Mouse (Mus musculus) hindbrain, embryonic 13.5 days (tissue): ENCODE measurements around the gene Vps13a. TPM values are rescaled to one million over a fixed set of nuclear protein-coding genes. Genes with fewer than 3 reads are reported as not detected.
"Not testable (repeated sequence)": the region's sequence is repeated elsewhere in the genome, so short reads cannot be mapped to it uniquely, and the experiment has no call there.

ENCODE experiments used
- ATAC-seq: fragments of 200-750 bp; cut with Nextera tagmentation; 2 replicates; pipeline ENCODE4 v1.8.0; 2017; ENCODE audit warnings: moderate TSS enrichment; ENCODE audit not compliant: low FRiP score
- H3K27ac ChIP-seq: fragments of 300-500 bp; sonication (generic); 2 replicates; pipeline ENCODE4 v1.5.1; 2015; ENCODE audit warnings: inconsistent platforms, mild to moderate bottlenecking, moderate library complexity
- H3K27me3 ChIP-seq: fragments of 300-500 bp; sonication (generic); 2 replicates; pipeline ENCODE4 v1.6.1; 2015; ENCODE audit warnings: mild to moderate bottlenecking, inconsistent platforms
- H3K36me3 ChIP-seq: fragments of 300-500 bp; sonication (generic); 2 replicates; pipeline ENCODE4 v1.6.1; 2015; ENCODE audit warnings: mild to moderate bottlenecking, inconsistent platforms
- H3K4me1 ChIP-seq: fragments of 300-500 bp; sonication (generic); replicated peaks from 2 replicates; pipeline ENCODE4 v1.6.1; 2015; ENCODE audit warnings: inconsistent platforms
- H3K4me2 ChIP-seq: fragments of 300-500 bp; sonication (generic); 2 replicates; pipeline ENCODE4 v1.6.1; 2015; ENCODE audit warnings: inconsistent platforms, mild to moderate bottlenecking, moderate library complexity
- H3K4me3 ChIP-seq: fragments of 300-500 bp; sonication (generic); 2 replicates; pipeline ENCODE4 v1.5.1; 2015; ENCODE audit warnings: mild to moderate bottlenecking, inconsistent platforms
- H3K9ac ChIP-seq: fragments of 300-500 bp; sonication (generic); 2 replicates; pipeline ENCODE4 v1.6.1; 2015; ENCODE audit warnings: mild to moderate bottlenecking, inconsistent platforms
- H3K9me3 ChIP-seq: fragments of 300-500 bp; sonication (generic); 2 replicates; pipeline ENCODE4 v1.6.1; 2016; ENCODE audit warnings: inconsistent platforms
- WGBS: fragments of 180-500 bp; shearing (Covaris S2); methylation state at CpG from one replicate; pipeline ENCODE4 v1.1.7; 2015; 5-methylcytosine and 5-hydroxymethylcytosine counted together
- polyA plus RNA-seq: library from polyadenylated mRNA; unstranded; fragments of >200 nt; fragmentation: Nextera tagmentation; extraction: Ambion mirVana; gene quantifications from 2 replicates; pipeline ENCODE4 v1.2.1, GENCODE M21; 2015

Gene Vps13a
- polyA plus RNA-seq, 1 experiment from 2014 or later: 7.6 TPM

GRCm38 (mm10) chr19:16784879-16785278 is 4.1 kb upstream of the Vps13a start:
- H3K9me3 ChIP-seq: no peaks in the 10 kb centered on the region
- 21% methylated on average over 3 of the region's 3 CpGs for WGBS
- ATAC-seq: no peak
- no peak overlapping the region for H3K9ac ChIP-seq
- no peaks in the 10 kb centered on the region for H3K36me3 ChIP-seq
- H3K4me1 ChIP-seq: peaks cover 9% of the 10 kb centered on the region
- H3K27me3 ChIP-seq: peaks cover 16% of the 10 kb centered on the region
- H3K4me3 ChIP-seq: no peak overlapping the region
- no peak overlapping the region for H3K4me2 ChIP-seq
- H3K27ac ChIP-seq: no peak overlapping the region

- ATAC-seq: no peak
- WGBS: 15% methylated on average over 10 of the region's 10 CpGs
- peak overlapping the region; percentile 30 for H3K9ac ChIP-seq
These were observed 780 bp upstream of the Vps13a start for GRCm38 (mm10) chr19:16781406-16782019.

DNA sequence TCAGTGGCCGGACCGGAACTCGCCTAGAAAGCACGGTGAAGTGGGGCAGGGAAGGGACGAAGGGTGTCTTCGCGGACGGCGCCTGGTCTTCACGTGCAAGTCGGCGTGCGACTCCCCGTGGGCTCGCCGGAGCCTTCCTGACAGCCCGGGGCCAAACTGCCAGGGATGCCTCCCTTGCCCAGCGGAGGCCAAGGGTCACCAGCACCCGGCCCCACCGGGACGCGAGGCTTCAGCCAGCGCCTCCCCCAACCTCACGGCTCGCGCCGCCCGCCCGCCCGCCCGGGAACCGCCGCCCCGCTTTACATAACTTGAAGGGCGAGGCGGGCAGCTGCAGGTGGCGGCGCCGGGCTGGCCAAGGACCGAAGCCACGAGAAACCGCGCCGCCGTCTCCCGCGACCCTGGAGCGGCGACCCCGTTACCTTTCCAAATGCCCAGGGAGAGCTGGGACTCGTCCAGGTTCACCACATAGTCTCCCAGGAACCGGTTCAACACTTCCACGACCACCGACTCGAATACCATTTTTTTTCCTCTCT is 416 bp downstream of the Vps13a start:
- under 1% methylated on average over 55 of the region's 55 CpGs for WGBS
- ATAC-seq: peak; percentile 76
- H3K27me3 ChIP-seq: peaks cover 24% of the 10 kb centered on the region
- H3K27ac ChIP-seq: no peak overlapping the region
- peak overlapping the region; percentile 69 for H3K4me3 ChIP-seq
- H3K36me3 ChIP-seq: no peaks in the 10 kb centered on the region
- peak overlapping the region; percentile 97 for H3K4me2 ChIP-seq
- no peaks in the 10 kb centered on the region for H3K9me3 ChIP-seq
- peaks cover 11% of the 10 kb centered on the region for H3K4me1 ChIP-seq
- H3K9ac ChIP-seq: peak overlapping the region; percentile 73

More at GRCm38 (mm10) chr19:16781406-16782019, 780 bp upstream of the Vps13a start:
- no peaks in the 10 kb centered on the region for H3K9me3 ChIP-seq
- peaks cover 11% of the 10 kb centered on the region for H3K4me1 ChIP-seq
- H3K4me2 ChIP-seq: peak overlapping the region; percentile 97
- H3K4me3 ChIP-seq: peak overlapping the region; percentile 69
- peaks cover 24% of the 10 kb centered on the region for H3K27me3 ChIP-seq
- no peaks in the 10 kb centered on the region for H3K36me3 ChIP-seq
- no peak overlapping the region for H3K27ac ChIP-seq

GRCm38 (mm10) chr19:16779786-16780185 is 947 bp downstream of the Vps13a start:
- H3K4me2 ChIP-seq: peak overlapping the region; percentile 97
- H3K36me3 ChIP-seq: no peaks in the 10 kb centered on the region
- H3K4me3 ChIP-seq: peak overlapping the region; percentile 69
- WGBS: 24% methylated on average over 8 of the region's 8 CpGs
- H3K4me1 ChIP-seq: peaks cover 11% of the 10 kb centered on the region
- no peak for ATAC-seq
- peaks cover 24% of the 10 kb centered on the region for H3K27me3 ChIP-seq
- H3K9ac ChIP-seq: peak overlapping the region; percentile 73
- H3K9me3 ChIP-seq: no peaks in the 10 kb centered on the region
- no peak overlapping the region for H3K27ac ChIP-seq

DNA sequence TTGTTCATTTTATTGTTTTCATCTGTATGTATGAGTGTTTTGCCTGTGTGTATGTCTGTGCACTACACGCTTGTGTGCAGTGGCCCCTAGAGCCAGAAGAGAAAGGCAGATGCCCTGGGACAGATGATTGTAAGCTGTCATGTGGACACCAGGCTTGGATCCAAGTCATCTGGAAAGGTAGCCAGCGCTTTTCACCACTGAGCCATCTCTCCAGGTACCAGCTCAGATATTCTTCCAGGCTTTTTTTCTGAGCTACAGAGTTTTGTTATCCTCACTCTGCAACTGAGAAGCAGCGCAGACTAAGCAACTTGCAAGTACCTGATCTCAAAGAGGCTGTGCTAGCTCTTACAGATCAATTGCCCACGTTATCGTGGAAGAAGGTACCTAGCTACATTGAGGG is 1.5 kb downstream of the Vps13a start:
- Histone ChIP-seq H3K27ac (no peak overlapping the region), H3K4me2 (no peak overlapping the region), H3K4me3 (no peak overlapping the region), H3K9me3 (no peaks in the 10 kb centered on the region), H3K4me1 (peaks cover 11% of the 10 kb centered on the region), H3K9ac (no peak overlapping the region), H3K27me3 (peaks cover 24% of the 10 kb centered on the region), H3K36me3 (no peaks in the 10 kb centered on the region)
- WGBS: 73% methylated on average over 5 of the region's 5 CpGs
- ATAC-seq: no peak

DNA sequence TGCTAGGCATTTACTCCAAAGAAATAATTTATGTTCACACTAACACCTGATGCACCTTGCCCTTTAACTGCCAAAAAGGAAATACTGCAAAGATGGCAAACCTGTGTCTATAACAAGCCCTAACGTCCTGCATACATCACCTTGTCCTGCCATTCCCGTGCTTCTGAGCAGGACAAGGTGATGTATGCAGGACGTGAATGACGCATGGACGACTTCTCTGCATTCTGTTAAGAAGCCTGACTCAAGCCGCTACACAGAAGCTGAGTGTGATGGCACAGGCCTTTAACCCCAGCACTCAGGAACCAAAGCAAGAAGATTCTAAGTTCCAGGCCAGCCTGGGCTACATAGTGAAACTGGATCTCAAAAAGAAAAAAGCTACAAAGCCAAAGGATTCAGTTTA is 2.2 kb downstream of the Vps13a start:
- H3K4me3 ChIP-seq: no peak overlapping the region
- H3K4me1 ChIP-seq: peaks cover 11% of the 10 kb centered on the region
- peaks cover 24% of the 10 kb centered on the region for H3K27me3 ChIP-seq
- WGBS: 74% methylated on average over 6 of the region's 6 CpGs
- no peaks in the 10 kb centered on the region for H3K36me3 ChIP-seq
- ATAC-seq: no peak
- no peaks in the 10 kb centered on the region for H3K9me3 ChIP-seq
- no peak overlapping the region for H3K4me2 ChIP-seq
- H3K9ac ChIP-seq: no peak overlapping the region
- no peak overlapping the region for H3K27ac ChIP-seq

GRCm38 (mm10) chr19:16777901-16778300 is 2.8 kb downstream of the Vps13a start:
- Histone ChIP-seq H3K4me3 (no peak overlapping the region), H3K4me2 (no peak overlapping the region), H3K27me3 (peaks cover 24% of the 10 kb centered on the region), H3K27ac (no peak overlapping the region), H3K9me3 (no peaks in the 10 kb centered on the region), H3K9ac (no peak overlapping the region), H3K4me1 (peaks cover 11% of the 10 kb centered on the region), H3K36me3 (no peaks in the 10 kb centered on the region)
- WGBS: 80% methylated on average over 3 of the region's 3 CpGs
- ATAC-seq: no peak

GRCm38 (mm10) chr19:16777391-16777790 is 3.3 kb downstream of the Vps13a start:
- not testable (repeated sequence) for H3K4me2 ChIP-seq, ATAC-seq, H3K36me3 ChIP-seq, H3K4me3 ChIP-seq, H3K9ac ChIP-seq, H3K9me3 ChIP-seq, H3K27ac ChIP-seq
- Histone ChIP-seq H3K4me1 (peaks cover 11% of the 10 kb centered on the region), H3K27me3 (peaks cover 18% of the 10 kb centered on the region)

GRCm38 (mm10) chr19:16773237-16774016 is 7.3 kb downstream of the Vps13a start:
- ATAC-seq: no peak
- no peaks in the 10 kb centered on the region for H3K36me3 ChIP-seq
- no peak overlapping the region for H3K27ac ChIP-seq
- no peaks in the 10 kb centered on the region; the same call in 1 of the 2 replicates for H3K27me3 ChIP-seq
- no peak overlapping the region for H3K9ac ChIP-seq
- no peak overlapping the region for H3K4me3 ChIP-seq
- H3K4me1 ChIP-seq: no peaks in the 10 kb centered on the region
- WGBS: 76% methylated on average over 11 of the region's 11 CpGs
- no peak overlapping the region for H3K4me2 ChIP-seq
- H3K9me3 ChIP-seq: no peaks in the 10 kb centered on the region

- Histone ChIP-seq H3K27me3 (no peaks in the 10 kb centered on the region), H3K9me3 (no peaks in the 10 kb centered on the region), H3K4me2 (no peak overlapping the region), H3K4me1 (no peaks in the 10 kb centered on the region), H3K4me3 (no peak overlapping the region), H3K36me3 (no peaks in the 10 kb centered on the region), H3K27ac (no peak overlapping the region), H3K9ac (no peak overlapping the region)
- ATAC-seq: no peak
- 87% methylated on average over 2 of the region's 2 CpGs for WGBS
These were observed 13.3 kb downstream of the Vps13a start for GRCm38 (mm10) chr19:16767407-16767806.

- not testable (repeated sequence) for H3K9ac ChIP-seq, H3K27ac ChIP-seq, H3K36me3 ChIP-seq, ATAC-seq, H3K4me2 ChIP-seq, H3K4me1 ChIP-seq, H3K27me3 ChIP-seq, H3K4me3 ChIP-seq, H3K9me3 ChIP-seq
- WGBS: 93% methylated on average over 9 of the region's 9 CpGs
These were observed 23.3 kb downstream of the Vps13a start for GRCm38 (mm10) chr19:16757439-16757838.

GRCm38 (mm10) chr19:16755854-16756253 is 24.9 kb downstream of the Vps13a start:
- Histone ChIP-seq H3K4me3 (no peak overlapping the region), H3K27ac (no peak overlapping the region), H3K36me3 (0 out of 2 replicates have a peak, but pooled peaks cover 2% of the 10 kb centered on the region), H3K9ac (no peak overlapping the region), H3K9me3 (no peaks in the 10 kb centered on the region), H3K27me3 (no peaks in the 10 kb centered on the region), H3K4me2 (no peak overlapping the region), H3K4me1 (no peaks in the 10 kb centered on the region)
- ATAC-seq: no peak
